Mouse (Mus musculus): Measurements from ENCODE around the gene 1700011L22Rik. TPM values are rescaled to one million over a fixed set of nuclear protein-coding genes. Genes with fewer than 3 reads are reported as not detected.

1700011L22Rik gene
- polyA plus RNA-seq, 1 experiment from 2014 or later: not detected

DNA sequence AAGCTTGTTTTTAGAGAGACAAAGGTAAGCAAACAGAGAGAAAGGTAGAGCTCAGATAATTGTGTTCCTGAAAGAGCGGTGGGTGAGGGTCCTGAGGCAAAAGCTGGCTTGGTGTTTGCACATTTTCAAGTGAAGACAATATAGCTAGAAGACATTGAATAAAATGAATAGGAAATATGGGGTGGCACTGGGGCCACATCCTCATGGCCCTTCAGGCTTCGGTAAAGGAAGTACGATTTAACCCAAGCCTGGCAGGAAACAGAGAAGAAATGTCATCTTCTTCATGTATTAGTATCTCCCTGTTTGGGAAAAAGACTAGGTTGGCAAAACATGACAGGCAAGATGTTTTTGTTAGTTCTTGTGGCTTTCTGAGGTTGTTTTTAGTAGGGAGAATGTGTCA, 22.3 kb downstream of the 1700011L22Rik start:
- Histone ChIP-seq H3K36me3 (ENCODE audit: control insufficient read depth, insufficient read depth, low read length) (no peaks in the 10 kb centered on the region), H3K4me1 (ENCODE audit: control insufficient read depth, insufficient read depth, low read length) (no peaks in the 10 kb centered on the region), H3K4me2 (ENCODE audit: low read length) (no peak overlapping the region), H3K4me3 (ENCODE audit: low read depth, low read length) (no peak overlapping the region), H3K9me3 (replicated peaks; ENCODE audit: control insufficient read depth, low read length) (peaks cover 3% of the 10 kb centered on the region; the same call in 1 of the 2 replicates), H3K9ac (ENCODE audit: low read length) (no peak overlapping the region), H3K27me3 (replicated peaks; ENCODE audit: control insufficient read depth, insufficient read depth, low read length) (no peaks in the 10 kb centered on the region), H3K27ac (ENCODE audit: low read depth, low read length) (no peak overlapping the region)
- 94% methylated on average over 3 of the region's 3 CpGs for WGBS
- no peak for DNase-seq (ENCODE audit: low spot score)
- no peak for ATAC-seq

DNA sequence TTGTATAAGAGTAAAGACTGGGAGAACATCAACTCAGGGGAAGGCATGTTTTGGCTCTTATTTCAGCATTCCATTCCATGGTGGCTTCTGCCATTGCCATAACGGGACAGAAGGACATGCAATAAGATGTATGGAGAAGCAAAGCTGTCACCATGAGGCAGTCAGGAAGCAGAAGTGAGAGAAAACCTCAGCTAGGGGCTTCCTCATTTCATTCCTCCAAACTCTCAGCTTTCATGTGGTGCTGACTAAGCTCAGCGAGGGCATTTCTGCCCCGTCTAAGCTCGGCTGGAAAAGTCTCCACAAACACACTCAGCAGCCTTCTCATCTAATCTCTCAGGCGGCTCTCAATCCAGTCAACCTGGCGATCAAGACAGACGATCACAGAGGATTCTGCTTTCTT, 22.8 kb downstream of the 1700011L22Rik start:
- H3K4me2 ChIP-seq (ENCODE audit: low read length): no peak overlapping the region
- H3K27me3 ChIP-seq (replicated peaks; ENCODE audit: control insufficient read depth, insufficient read depth, low read length): no peaks in the 10 kb centered on the region
- DNase-seq (ENCODE audit: low spot score) (no peak), ATAC-seq (no peak)
- no peak overlapping the region for H3K9ac ChIP-seq (ENCODE audit: low read length)
- H3K4me1 ChIP-seq (ENCODE audit: control insufficient read depth, insufficient read depth, low read length): no peaks in the 10 kb centered on the region
- no peaks in the 10 kb centered on the region for H3K36me3 ChIP-seq (ENCODE audit: control insufficient read depth, insufficient read depth, low read length)
- 88% methylated on average over 7 of the region's 7 CpGs for WGBS
- no peak overlapping the region for H3K4me3 ChIP-seq (ENCODE audit: low read depth, low read length)
- H3K27ac ChIP-seq (ENCODE audit: low read depth, low read length): no peak overlapping the region
- peaks cover 3% of the 10 kb centered on the region; the same call in 1 of the 2 replicates for H3K9me3 ChIP-seq (replicated peaks; ENCODE audit: control insufficient read depth, low read length)

DNA sequence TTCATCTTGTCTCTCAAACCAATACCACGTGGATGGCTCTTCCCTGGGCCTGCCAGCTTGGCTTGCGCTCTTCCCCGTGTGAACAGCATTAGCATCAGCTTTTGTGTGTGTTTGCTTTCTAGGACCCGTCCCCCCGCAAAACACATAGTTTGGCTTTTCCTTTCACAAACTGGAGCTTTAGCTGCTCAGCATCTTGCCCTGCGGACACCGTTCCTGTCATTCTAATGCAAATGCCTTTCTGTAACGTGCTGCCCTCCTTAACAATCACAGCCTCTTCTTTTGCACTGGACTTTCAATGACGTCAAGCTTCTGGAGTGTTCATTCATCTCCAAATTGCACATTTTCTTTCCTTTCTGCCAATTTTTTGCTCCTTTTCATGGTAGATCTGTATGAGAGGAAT, 24.0 kb downstream of the 1700011L22Rik start:
- no peaks in the 10 kb centered on the region for H3K4me1 ChIP-seq (ENCODE audit: control insufficient read depth, insufficient read depth, low read length)
- H3K9ac ChIP-seq (ENCODE audit: low read length): no peak overlapping the region
- peak; percentile 37; the same call in 1 of the 2 replicates for ATAC-seq
- H3K27me3 ChIP-seq (replicated peaks; ENCODE audit: control insufficient read depth, insufficient read depth, low read length): no peaks in the 10 kb centered on the region
- DNase-seq (ENCODE audit: low spot score): peak; percentile 42
- H3K4me3 ChIP-seq (ENCODE audit: low read depth, low read length): no peak overlapping the region
- H3K9me3 ChIP-seq (replicated peaks; ENCODE audit: control insufficient read depth, low read length): peaks cover 3% of the 10 kb centered on the region; the same call in 1 of the 2 replicates
- H3K36me3 ChIP-seq (ENCODE audit: control insufficient read depth, insufficient read depth, low read length): no peaks in the 10 kb centered on the region
- H3K4me2 ChIP-seq (ENCODE audit: low read length): no peak overlapping the region
- no peak overlapping the region for H3K27ac ChIP-seq (ENCODE audit: low read depth, low read length)
- 14% methylated on average over 9 of the region's 9 CpGs for WGBS

DNA sequence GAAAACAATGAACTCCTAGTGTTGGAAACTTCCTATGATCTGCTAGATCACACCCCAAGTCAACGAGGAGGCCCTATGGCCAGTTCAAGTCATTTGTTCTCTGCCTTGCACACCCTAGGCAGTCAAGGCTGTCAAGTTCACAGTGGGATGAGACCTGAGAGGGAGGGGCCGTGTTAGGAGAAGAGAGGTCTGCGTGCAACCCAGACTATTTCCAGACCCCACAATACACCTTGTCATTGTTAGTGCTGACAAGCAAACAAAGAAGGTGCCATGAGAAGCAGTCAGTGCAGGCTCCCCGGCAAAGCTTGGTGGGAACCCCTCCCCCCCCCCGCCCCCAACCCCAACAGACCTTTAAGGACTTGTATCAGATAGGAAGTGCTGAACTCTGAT, 25.6 kb downstream of the 1700011L22Rik start:
- 68% methylated on average over 5 of the region's 5 CpGs for WGBS
- ATAC-seq: no peak
- no peak overlapping the region for H3K4me3 ChIP-seq (ENCODE audit: low read depth, low read length)

DNA sequence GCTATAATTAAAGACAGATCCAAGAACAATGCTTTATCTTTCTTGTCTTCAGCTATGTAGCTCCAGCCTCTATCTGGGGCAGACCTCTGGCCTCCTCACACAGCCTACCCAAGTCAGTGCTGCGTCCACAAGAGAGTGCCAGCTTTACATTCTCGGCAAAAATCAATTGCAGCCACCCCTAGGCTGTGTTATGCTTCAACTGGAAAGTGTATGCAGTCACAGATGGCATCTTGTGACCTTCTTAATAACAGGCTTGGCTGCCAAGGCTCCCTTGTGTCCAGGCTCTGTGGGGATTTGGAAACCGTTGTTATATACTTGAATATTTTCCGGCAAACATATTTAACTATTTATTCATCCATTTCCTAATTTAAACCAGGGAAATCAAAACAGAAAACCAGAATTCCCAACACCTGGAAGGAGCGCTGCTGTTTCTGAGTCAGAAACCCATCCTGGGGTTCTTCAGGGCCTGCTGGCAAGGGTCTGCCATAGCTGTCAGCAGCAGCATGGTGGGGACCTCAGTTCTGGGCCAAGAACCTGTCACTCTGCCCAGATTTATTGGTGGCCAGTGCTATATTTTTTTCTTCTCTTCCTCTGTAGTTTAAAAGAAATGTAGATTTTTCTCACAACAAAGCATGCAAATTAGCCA, 26.1 kb downstream of the 1700011L22Rik start:
- Histone ChIP-seq H3K36me3 (ENCODE audit: control insufficient read depth, insufficient read depth, low read length) (no peaks in the 10 kb centered on the region), H3K27ac (ENCODE audit: low read depth, low read length) (no peak overlapping the region), H3K4me3 (ENCODE audit: low read depth, low read length) (no peak overlapping the region), H3K4me2 (ENCODE audit: low read length) (no peak overlapping the region), H3K4me1 (ENCODE audit: control insufficient read depth, insufficient read depth, low read length) (no peaks in the 10 kb centered on the region), H3K9me3 (replicated peaks; ENCODE audit: control insufficient read depth, low read length) (peaks cover 3% of the 10 kb centered on the region; the same call in 1 of the 2 replicates), H3K9ac (ENCODE audit: low read length) (no peak overlapping the region), H3K27me3 (replicated peaks; ENCODE audit: control insufficient read depth, insufficient read depth, low read length) (no peaks in the 10 kb centered on the region)
- DNase-seq (ENCODE audit: low spot score): no peak
- WGBS: 79% methylated on average over 5 of the region's 5 CpGs
- no peak for ATAC-seq

More for the DNA sequence above, 25.6 kb downstream of the 1700011L22Rik start:
- H3K4me1 ChIP-seq (ENCODE audit: control insufficient read depth, insufficient read depth, low read length): no peaks in the 10 kb centered on the region
- no peak overlapping the region for H3K4me2 ChIP-seq (ENCODE audit: low read length)
- no peak overlapping the region for H3K27ac ChIP-seq (ENCODE audit: low read depth, low read length)
- no peaks in the 10 kb centered on the region for H3K36me3 ChIP-seq (ENCODE audit: control insufficient read depth, insufficient read depth, low read length)
- no peaks in the 10 kb centered on the region for H3K27me3 ChIP-seq (replicated peaks; ENCODE audit: control insufficient read depth, insufficient read depth, low read length)
- H3K9me3 ChIP-seq (replicated peaks; ENCODE audit: control insufficient read depth, low read length): peaks cover 3% of the 10 kb centered on the region; the same call in 1 of the 2 replicates
- DNase-seq (ENCODE audit: low spot score): no peak
- H3K9ac ChIP-seq (ENCODE audit: low read length): no peak overlapping the region

DNA sequence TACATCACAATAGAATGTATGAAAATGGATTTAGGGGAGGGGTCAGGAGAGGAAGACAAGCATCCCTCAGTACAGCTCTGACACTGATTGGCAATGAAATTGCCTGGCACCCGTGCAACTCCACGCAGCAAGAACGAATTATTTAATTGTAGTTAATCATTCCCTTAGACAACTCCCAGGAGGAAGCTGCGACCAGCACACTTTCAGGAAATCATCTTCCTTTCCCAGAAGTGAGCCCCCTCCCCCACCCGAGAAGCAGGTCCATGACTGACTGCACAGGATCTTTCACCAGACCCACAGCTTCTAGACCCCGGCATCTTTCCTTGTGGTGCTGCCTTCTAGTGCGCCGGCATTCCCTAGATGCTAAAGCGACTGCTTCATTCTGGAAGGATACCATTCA, 36.7 kb downstream of the 1700011L22Rik start:
- Histone ChIP-seq H3K4me1 (ENCODE audit: control insufficient read depth, insufficient read depth, low read length) (peaks cover 25% of the 10 kb centered on the region), H3K27ac (ENCODE audit: low read depth, low read length) (no peak overlapping the region), H3K36me3 (ENCODE audit: control insufficient read depth, insufficient read depth, low read length) (no peaks in the 10 kb centered on the region), H3K4me3 (ENCODE audit: low read depth, low read length) (no peak overlapping the region), H3K27me3 (replicated peaks; ENCODE audit: control insufficient read depth, insufficient read depth, low read length) (no peaks in the 10 kb centered on the region), H3K9me3 (replicated peaks; ENCODE audit: control insufficient read depth, low read length) (no peaks in the 10 kb centered on the region), H3K9ac (ENCODE audit: low read length) (no peak overlapping the region), H3K4me2 (ENCODE audit: low read length) (no peak overlapping the region)
- 72% methylated on average over 9 of the region's 9 CpGs for WGBS
- DNase-seq (ENCODE audit: low spot score) (no peak), ATAC-seq (no peak)

DNA sequence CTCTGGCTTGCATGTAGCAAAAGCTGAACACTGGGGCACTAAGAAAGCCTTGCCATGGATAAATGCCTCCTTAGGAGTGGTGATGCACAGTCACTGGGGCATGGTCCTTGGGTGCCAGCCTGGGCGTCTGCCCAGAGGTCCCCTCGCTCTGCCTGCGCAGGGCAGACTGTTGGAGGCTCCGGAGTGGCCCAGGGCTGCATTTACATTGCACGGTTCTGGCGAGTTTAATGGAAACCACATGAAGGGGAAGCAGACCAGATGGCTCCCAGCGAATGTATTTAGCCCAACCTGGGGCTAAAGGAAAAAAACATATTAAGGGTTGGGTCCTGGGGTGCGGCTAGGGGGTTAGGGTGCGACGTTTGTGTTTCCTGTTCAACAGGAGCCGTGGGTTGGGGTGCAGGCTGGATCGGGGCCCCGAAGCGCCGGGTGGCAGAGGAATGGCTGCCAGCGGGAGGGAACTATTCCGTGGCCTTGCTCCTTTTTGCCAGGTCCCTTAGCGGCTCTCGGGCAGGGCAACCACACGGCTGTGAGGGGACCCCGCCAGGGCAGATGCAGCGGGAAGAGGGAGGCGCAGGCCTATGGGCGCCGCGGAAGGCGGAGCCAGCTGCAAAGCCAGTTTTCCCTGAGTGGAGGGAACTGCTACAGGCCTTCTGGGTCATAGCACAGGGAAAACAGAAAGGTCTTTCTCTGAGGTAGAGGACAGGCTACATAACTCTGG, 38.6 kb downstream of the 1700011L22Rik start:
- Histone ChIP-seq H3K27me3 (replicated peaks; ENCODE audit: control insufficient read depth, insufficient read depth, low read length) (no peaks in the 10 kb centered on the region), H3K9me3 (replicated peaks; ENCODE audit: control insufficient read depth, low read length) (no peaks in the 10 kb centered on the region), H3K4me2 (ENCODE audit: low read length) (peak overlapping the region; percentile 66), H3K36me3 (ENCODE audit: control insufficient read depth, insufficient read depth, low read length) (no peaks in the 10 kb centered on the region), H3K4me1 (ENCODE audit: control insufficient read depth, insufficient read depth, low read length) (peaks cover 26% of the 10 kb centered on the region), H3K9ac (ENCODE audit: low read length) (peak overlapping the region; percentile 65), H3K27ac (ENCODE audit: low read depth, low read length) (peak overlapping the region; percentile 30; the same call in 1 of the 2 replicates), H3K4me3 (ENCODE audit: low read depth, low read length) (peak overlapping the region; percentile 31)
- DNase-seq (ENCODE audit: low spot score) (peak; percentile 56), ATAC-seq (peak; percentile 72)
- 5% methylated on average over 27 of the region's 27 CpGs for WGBS

DNA sequence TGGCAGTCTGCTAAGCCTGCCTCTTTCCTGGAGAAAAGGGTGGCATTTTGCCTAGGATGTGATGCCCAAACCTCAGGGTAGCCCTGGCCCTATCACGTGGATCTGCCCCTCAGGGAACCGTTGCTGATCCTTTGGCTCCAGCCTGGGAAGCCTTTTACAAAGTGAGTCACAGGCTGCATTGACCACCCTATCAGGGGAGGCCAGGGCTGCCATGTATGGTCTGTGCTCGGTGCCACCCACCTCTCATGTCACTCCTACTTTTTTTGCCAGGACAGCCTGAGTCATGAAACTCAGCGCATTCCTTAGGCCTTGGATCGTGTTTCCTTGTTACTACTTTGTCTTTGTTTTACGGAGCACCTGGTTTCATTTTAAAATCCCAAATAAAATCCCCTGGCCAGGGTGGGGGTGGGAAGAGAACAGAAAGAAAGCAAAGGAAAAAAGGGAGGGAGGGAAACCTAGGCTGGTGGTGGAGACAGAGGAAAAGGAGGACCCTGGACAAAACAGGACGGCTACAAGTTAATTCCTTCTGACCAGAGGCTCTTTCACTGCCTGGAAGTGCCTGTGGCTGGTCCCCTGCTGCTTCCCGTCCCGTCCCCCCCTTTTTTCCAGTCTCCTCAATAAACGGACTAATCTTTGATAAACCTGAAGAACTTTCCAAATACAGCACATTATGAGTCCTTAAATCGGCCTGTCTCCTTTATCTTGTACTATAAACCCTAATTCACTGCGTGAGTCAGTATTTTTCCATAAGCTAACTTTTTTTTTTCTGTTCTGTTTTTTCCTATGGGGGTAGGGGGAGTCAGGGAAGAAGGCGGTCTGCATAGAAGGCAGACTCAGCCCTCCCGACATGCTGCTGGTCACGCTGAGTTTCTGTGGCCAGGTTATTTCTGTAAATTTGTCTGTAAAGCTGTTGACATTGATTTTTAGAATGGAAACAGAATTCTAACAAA, 39.4 kb downstream of the 1700011L22Rik start:
- Histone ChIP-seq H3K4me2 (ENCODE audit: low read length) (peak overlapping the region; percentile 66), H3K4me1 (ENCODE audit: control insufficient read depth, insufficient read depth, low read length) (peaks cover 26% of the 10 kb centered on the region), H3K27me3 (replicated peaks; ENCODE audit: control insufficient read depth, insufficient read depth, low read length) (no peaks in the 10 kb centered on the region), H3K4me3 (ENCODE audit: low read depth, low read length) (no peak overlapping the region), H3K36me3 (ENCODE audit: control insufficient read depth, insufficient read depth, low read length) (no peaks in the 10 kb centered on the region), H3K9ac (ENCODE audit: low read length) (peak overlapping the region; percentile 65), H3K27ac (ENCODE audit: low read depth, low read length) (no peak overlapping the region), H3K9me3 (replicated peaks; ENCODE audit: control insufficient read depth, low read length) (no peaks in the 10 kb centered on the region)
- peak; percentile 74 for DNase-seq (ENCODE audit: low spot score)
- 12% methylated on average over 15 of the region's 15 CpGs for WGBS
- ATAC-seq: peak; percentile 63

All from forebrain, embryonic 14.5 days (tissue).